Mouse (Mus musculus): ENCODE results near the gene Tssk1. TPM values are rescaled to one million over a fixed set of nuclear protein-coding genes. Genes with fewer than 3 reads are reported as not detected.

Tssk1 gene
- total RNA-seq, 2 experiments from 2014 or later: not detected

GRCm38 (mm10) chr16:17939255-17939751, 45.3 kb downstream of the Tssk1 start:
- peak; percentile 75 for ATAC-seq (replicated peaks; ENCODE audit: poor library complexity)

DNA sequence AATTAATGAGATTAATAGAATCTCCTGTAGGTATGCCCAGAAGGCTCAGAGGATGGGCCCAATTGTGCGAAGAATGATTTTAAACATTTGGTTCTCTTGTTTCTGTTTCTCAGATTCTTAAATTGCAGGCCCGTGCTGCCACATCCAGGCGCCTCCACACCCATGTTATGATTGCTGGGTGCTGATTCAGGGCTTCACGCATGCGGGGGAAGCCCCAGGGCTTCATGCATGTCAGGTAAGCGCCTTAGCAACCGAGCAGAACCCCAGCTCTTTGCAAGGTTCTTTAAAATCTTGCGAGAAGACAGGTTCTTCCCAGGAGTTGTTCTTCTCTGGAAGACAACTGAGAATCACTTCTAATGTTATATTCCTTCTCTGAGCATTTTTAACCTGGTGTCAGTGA, 49.4 kb downstream of the Tssk1 start:
- ATAC-seq (replicated peaks; ENCODE audit: poor library complexity): no peak

GRCm38 (mm10) chr16:17945081-17945831, 51.2 kb downstream of the Tssk1 start:
- ATAC-seq (replicated peaks; ENCODE audit: poor library complexity): no peak

Other genes starting within 250 kb of the Tssk1 start
- 1.0 and 1.5 TPM in 2 replicates for gene Ccdc74a, start 247.8 kb upstream of the Tssk1 start, total RNA-seq (2015)
- gene Ccdc74a, start 247.8 kb upstream of the Tssk1 start, total RNA-seq (2017): 0.51 TPM in 1 of 2 replicates, not detected in the other
- gene Med15, start 161.3 kb upstream of the Tssk1 start, total RNA-seq (2015): 42.7 and 43.0 TPM in 2 replicates
- gene Med15, start 161.3 kb upstream of the Tssk1 start, total RNA-seq (2017): 15.5 and 26.5 TPM in 2 replicates
- gene Klhl22, start 134.6 kb upstream of the Tssk1 start, total RNA-seq (2015): 7.5 and 10.6 TPM in 2 replicates
- 12.8 and 34.6 TPM in 2 replicates for gene Klhl22, start 134.6 kb upstream of the Tssk1 start, total RNA-seq (2017)
- gene Scarf2, start 96.9 kb upstream of the Tssk1 start, total RNA-seq (2015): 0.10 TPM in 1 of 2 replicates, not detected in the other
- gene Scarf2, start 96.9 kb upstream of the Tssk1 start, total RNA-seq (2017): 0.07 TPM in 1 of 2 replicates, not detected in the other
- gene B830017H08Rik, start 61.1 kb upstream of the Tssk1 start, total RNA-seq (2015): not detected in 2 replicates
- gene B830017H08Rik, start 61.1 kb upstream of the Tssk1 start, total RNA-seq (2017): not detected in 2 replicates
- 1.3 and 1.9 TPM in 2 replicates for gene Car15, start 55.9 kb upstream of the Tssk1 start, total RNA-seq (2015)
- gene Car15, start 55.9 kb upstream of the Tssk1 start, total RNA-seq (2017): 1.2 and 2.5 TPM in 2 replicates
- 0.05 and 0.20 TPM in 2 replicates for gene Gm20518, start 2.6 kb upstream of the Tssk1 start, total RNA-seq (2015)
- 0.20 TPM in 1 of 2 replicates, not detected in the other for gene Gm20518, start 2.6 kb upstream of the Tssk1 start, total RNA-seq (2017)
- 21.6 and 23.8 TPM in 2 replicates for gene Dgcr2, start 4.3 kb downstream of the Tssk1 start, total RNA-seq (2015)
- gene Dgcr2, start 4.3 kb downstream of the Tssk1 start, total RNA-seq (2017): 40.4 and 50.0 TPM in 2 replicates
- gene Tssk2, start 4.4 kb downstream of the Tssk1 start, total RNA-seq (2015): not detected in 2 replicates
- not detected in 2 replicates for gene Tssk2, start 4.4 kb downstream of the Tssk1 start, total RNA-seq (2017)
- gene Ess2, start 17.1 kb downstream of the Tssk1 start, total RNA-seq (2015): 8.4 and 12.0 TPM in 2 replicates
- 22.5 and 23.8 TPM in 2 replicates for gene Ess2, start 17.1 kb downstream of the Tssk1 start, total RNA-seq (2017)
- gene Gsc2, start 20.8 kb downstream of the Tssk1 start, total RNA-seq (2015): not detected in 2 replicates
- not detected in 2 replicates for gene Gsc2, start 20.8 kb downstream of the Tssk1 start, total RNA-seq (2017)
- gene Slc25a1, start 34.0 kb downstream of the Tssk1 start, total RNA-seq (2015): 23.0 and 27.2 TPM in 2 replicates
- 35.4 and 50.6 TPM in 2 replicates for gene Slc25a1, start 34.0 kb downstream of the Tssk1 start, total RNA-seq (2017)
- not detected in 2 replicates for gene Vpreb2, start 86.2 kb downstream of the Tssk1 start, total RNA-seq (2015)
- not detected in 2 replicates for gene Vpreb2, start 86.2 kb downstream of the Tssk1 start, total RNA-seq (2017)
- 30.8 and 33.9 TPM in 2 replicates for gene Dgcr6, start 158.6 kb downstream of the Tssk1 start, total RNA-seq (2015)
- 18.2 and 23.7 TPM in 2 replicates for gene Dgcr6, start 158.6 kb downstream of the Tssk1 start, total RNA-seq (2017)
- 10.9 and 16.8 TPM in 2 replicates for gene Prodh, start 196.0 kb downstream of the Tssk1 start, total RNA-seq (2015)
- gene Prodh, start 196.0 kb downstream of the Tssk1 start, total RNA-seq (2017): 60.3 and 64.2 TPM in 2 replicates
- 6.0 and 8.3 TPM in 2 replicates for gene Rtn4r, start 233.4 kb downstream of the Tssk1 start, total RNA-seq (2015)
- gene Rtn4r, start 233.4 kb downstream of the Tssk1 start, total RNA-seq (2017): 2.2 and 2.3 TPM in 2 replicates